ENCODE assay signal across 8 mouse cellular contexts in genomic region chr2:103566713-103567521, GRCm38 (mm10). TPM values are rescaled to one million over a fixed set of nuclear protein-coding genes. Genes with fewer than 3 reads are reported as not detected.
DNase-seq lines count a peak whose midpoint lies in the region; ATAC-seq and TF ChIP-seq lines count a peak whose summit lies in the region.

No protein-coding gene starts in this region.

- peaks cover 5% of the 10 kb centered on the region for H3K27me3 ChIP-seq in hindbrain, embryonic 16.5 days (replicated peaks; ENCODE audit: control insufficient read depth, insufficient read depth, low read length)

- peak; percentile 16; the same call in 1 of the 2 replicates for TF ChIP-seq CTCF in gastrocnemius, adult 2 months (IDR thresholded peaks at IDR 0.05)

- no peaks in the 10 kb centered on the region for H3K9me3 ChIP-seq in hindbrain, embryonic 16.5 days (ENCODE audit: control insufficient read depth, low read length)

- intact Hi-C loops in gastrocnemius, adult 2 months (cut with DNase I) = loop anchor here (5.0 kb wide), 3 partner anchors 40 to 305 kb away; no protein-coding TSS in a partner anchor
- intact Hi-C loops in left cerebral cortex, postnatal 14 days (cut with DNase I) = loop anchor here (5.0 kb wide), 1 partner anchor 75 kb away; no protein-coding TSS in a partner anchor

- H3K9ac ChIP-seq in hindbrain, embryonic 16.5 days (ENCODE audit: low read depth, low read length) = peak overlapping the region; percentile 71

- peak overlapping the region; percentile 90 for H3K27ac ChIP-seq in gastrocnemius, adult 2 months
- peak overlapping the region; percentile 77 for H3K27ac ChIP-seq in hindbrain, embryonic 16.5 days (ENCODE audit: low read depth, low read length)

- DNase-seq in R1 (ENCODE audit: low read depth, low spot score) = peak; percentile 81
- DNase-seq in cerebellum, postnatal 10 days = peak; percentile 68 to 74
- DNase-seq in gastrocnemius, adult 2 months = peak; percentile 81
- peak; percentile 34 to 37 for DNase-seq in left cerebral cortex, postnatal 14 days (ENCODE audit: low spot score in 2 of 2)
- DNase-seq in right cerebral cortex, postnatal 14 days = peak; percentile 50
- DNase-seq in yolk sac, embryonic 10.5 days (ENCODE audit: low spot score) = peak; percentile 78

- ATAC-seq in hindbrain, embryonic 16.5 days = peak; percentile 31
- peak; percentile 25 for ATAC-seq in megakaryocyte, adult 5-6 weeks (ENCODE audit: poor library complexity, severe bottlenecking)

- H3K4me1 ChIP-seq in hindbrain, embryonic 16.5 days (ENCODE audit: control insufficient read depth, insufficient read depth, low read depth, low read length) = peaks cover 27% of the 10 kb centered on the region

- peak overlapping the region; percentile 86 for H3K4me3 ChIP-seq in gastrocnemius, adult 2 months
- peak overlapping the region; percentile 75 for H3K4me3 ChIP-seq in hindbrain, embryonic 16.5 days (ENCODE audit: low read length)

- H3K36me3 ChIP-seq in hindbrain, embryonic 16.5 days (ENCODE audit: control insufficient read depth, insufficient read depth, low read length) = no peaks in the 10 kb centered on the region

- WGBS in hindbrain, embryonic 16.5 days = under 1% methylated on average over 79 of the region's 79 CpGs

- peak overlapping the region; percentile 99 for H3K4me2 ChIP-seq in hindbrain, embryonic 16.5 days (ENCODE audit: low read length)

RNA-seq across cellular contexts. Expression of gene Abtb2, which starts 0.8 kb away (rescaled TPM):
- total RNA-seq in gastrocnemius, adult 2 months (2021) = 10 to 100 TPM in 1 of 2 experiments, 1 to 10 TPM in 1; 8.3 to 13.2 TPM
- polyA plus RNA-seq in hindbrain, embryonic 16.5 days (2015; fragmentation: Nextera tagmentation; extraction: Ambion mirVana) = 10.0 and 13.0 TPM in 2 replicates
- 10 to 100 TPM; 13.4 to 13.7 TPM for total RNA-seq in left cerebral cortex, postnatal 14 days (2021)
- total RNA-seq in megakaryocyte, adult 5-6 weeks (2015) = 3.8 TPM in 2 replicates
- 3.1 and 3.8 TPM in 2 replicates for total RNA-seq in megakaryocyte, adult 5-6 weeks (2017)

Comparison
In these comparisons a context has a peak if more than half of its experiments do, and no peak if none do; other contexts are left out.
1. Peak in every context shown above with its lines: DNase-seq, ATAC-seq, H3K4me3 ChIP-seq and H3K27ac ChIP-seq.